Mouse (Mus musculus) liver (tissue): ENCODE results near the gene Gm26938.
A peak's percentile ranks its signal among the peaks of the same experiment; 100 is the strongest.

Experiments
- DNase-seq: peaks from one replicate; pipeline ENCODE4 v3.0.0-alpha.2; 2020; ENCODE audit warnings: mixed read lengths

Gm26938 gene

DNA sequence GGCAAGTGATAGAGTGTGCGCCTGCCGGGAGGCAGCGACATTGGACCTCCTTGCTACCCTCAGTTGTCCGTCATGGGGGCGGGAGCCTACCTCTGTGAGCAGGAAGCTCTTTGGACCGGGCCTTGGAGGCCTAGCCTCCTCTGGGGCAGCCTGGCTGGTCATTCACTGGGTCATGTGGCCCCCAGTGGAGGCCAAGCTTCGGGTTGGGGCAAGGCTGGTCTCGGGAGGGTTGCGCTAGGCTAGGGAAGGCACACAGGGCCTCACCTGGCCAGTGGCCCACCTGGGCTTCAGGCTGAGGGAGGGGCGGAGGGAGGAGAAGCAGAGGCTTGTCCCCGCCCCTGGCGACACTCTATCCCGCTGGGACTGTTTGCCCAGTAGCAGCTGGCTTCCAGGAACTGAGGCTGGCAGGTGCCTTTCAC, 12.2 kb downstream of the Gm26938 start:
- DNase-seq = no peak

DNA sequence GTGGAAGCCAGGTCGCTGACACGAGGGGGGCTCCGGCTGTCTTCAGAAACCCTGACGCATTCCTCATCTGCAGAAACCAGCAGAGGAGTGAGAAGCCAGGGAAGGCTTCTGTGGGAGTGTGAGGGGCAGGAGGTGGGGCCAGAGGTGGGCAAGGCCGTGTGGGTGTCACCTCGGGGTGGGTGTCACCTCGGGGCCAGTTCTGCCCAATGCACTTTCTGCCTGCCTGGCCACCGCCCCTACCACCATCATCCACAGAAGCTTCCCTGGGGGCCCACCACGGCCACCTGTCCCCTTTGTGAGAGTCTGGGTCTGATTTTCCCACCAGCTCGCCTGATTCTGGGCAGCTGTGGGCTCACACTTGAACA, 13.1 kb downstream of the Gm26938 start:
- DNase-seq = no peak

DNA sequence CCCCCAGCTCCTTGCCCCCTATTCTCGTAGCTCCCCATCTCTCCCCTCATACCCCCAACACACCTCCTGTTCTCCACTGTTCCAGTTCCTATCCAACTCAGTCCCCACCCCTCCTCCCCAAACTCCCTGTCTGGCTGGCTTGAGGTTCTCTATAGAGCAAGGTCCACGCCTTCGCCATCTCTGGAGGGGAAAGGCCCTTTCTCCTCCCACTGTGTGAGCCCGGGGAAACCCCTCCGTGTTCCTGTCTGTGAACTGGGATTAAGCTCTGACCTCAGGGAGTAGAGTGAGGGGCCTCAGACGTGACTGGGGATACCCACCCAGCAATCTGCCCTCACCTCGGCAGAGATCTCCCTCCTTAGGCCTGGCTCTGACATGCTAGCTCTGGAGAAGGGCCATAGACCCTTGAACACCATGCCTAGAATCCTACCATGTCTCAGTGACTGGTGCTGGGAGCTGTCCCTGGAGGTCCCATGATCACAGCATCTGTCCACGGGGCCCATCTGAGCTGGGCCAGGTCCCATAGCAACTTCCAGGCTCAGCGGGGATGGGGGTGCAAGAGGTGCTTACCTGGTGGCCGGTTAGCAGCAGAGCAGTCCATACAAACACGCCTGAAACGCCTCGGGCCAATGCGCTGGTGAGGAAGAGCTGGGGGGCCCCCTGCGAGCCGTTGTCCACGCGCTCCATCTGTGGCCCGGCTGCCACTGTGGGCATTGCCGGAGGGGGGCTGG, 13.6 kb downstream of the Gm26938 start:
- no peak for DNase-seq

DNA sequence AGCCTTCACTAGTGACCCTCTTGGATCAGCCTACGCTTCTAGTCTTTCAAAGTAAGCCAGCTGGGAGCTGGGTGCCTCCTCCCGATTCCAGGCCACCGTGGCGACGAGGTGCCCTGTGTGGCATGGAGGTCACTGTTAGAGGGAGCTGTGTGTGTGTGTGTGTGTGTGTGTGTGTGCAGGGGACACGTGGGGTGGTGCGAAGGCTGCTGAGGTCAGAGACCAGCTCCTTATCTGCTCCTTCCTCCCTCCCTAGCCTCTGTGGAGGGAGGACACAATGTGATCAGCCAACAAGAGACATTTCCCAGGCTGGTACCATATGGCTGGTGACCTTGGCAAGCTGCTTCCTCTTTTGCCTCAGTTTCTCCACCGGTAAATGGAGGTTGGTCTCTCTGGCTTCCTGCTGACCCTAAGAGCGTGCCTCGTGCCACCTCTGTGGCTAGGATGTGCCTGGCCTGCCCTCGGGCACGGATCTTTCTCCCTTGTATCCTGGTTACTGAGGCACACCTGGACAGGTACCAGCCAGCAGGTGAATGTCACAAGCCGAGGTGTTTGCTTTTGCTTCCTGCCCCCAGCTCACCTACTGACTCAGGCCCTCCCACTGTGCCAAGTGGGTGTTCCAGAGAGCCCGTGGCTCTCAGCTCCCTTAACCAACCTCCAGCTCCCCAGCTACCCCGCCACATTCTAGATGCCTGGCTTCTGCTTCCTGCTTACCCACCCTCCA, 14.4 kb downstream of the Gm26938 start:
- no peak for DNase-seq

DNA sequence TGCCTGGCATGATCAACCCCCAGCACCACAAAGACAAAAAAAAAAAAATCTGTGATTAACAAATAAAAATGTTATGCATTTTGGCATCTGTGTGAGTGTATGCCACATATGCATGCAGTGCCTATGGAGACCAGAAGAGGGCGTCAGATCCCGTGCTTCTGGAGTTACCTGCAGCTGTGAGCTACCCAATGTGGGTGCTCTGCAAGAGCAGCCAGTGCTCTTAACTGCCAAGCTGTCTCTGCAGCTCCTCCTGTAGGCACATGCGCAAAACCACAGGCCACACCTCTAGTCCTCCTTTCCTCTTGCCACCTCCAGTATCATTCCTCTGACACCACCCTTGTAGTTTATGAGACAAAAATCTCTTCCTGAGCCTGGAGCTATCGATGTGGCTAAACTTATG, 16.8 kb downstream of the Gm26938 start:
- DNase-seq = peak; percentile 61

DNA sequence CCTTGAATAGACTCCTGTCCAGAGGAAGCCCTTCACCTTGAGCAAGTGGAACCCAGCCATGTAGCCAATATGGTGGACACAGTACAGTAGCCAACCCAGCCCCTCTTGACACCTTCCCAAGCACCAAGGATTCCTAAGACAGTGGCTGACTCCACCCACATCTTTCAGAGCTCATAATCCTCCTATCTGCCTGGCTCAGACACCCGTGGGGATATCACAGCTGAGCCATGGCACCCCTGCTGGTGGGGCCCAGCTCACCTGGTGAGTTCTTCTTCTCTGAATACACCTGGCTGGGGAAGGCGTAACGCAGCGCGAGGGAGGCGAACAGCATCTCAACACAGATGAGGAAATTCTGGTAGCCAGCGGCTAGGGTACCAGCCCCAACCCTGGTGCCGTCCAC, 20.3 kb downstream of the Gm26938 start:
- DNase-seq = peak; percentile 86

DNA sequence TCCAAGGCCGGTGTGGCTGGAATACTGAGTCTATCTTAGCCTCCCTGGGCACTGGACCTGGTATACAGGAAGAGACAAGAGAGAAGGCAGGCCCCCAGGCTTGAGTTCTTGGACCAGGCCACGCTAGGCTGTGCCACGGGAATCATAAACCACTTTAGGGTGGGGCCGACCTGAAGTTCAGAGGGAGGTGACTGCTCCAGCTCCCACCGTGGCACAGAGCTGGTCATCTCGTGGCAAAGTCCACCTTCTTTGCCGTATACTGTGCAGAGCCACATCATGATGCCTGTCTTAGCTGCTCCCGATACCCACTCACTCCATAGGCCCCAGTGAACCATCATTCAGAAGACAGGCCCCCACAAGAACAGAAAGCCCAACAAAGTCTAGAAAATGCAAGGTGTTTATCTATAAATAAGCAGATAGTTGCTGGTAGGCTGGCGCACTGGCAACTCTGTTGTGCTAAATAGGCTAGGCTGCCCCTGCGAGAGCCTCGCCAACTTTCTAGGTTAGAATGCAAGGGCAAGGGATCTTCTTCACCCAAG, 21.6 kb downstream of the Gm26938 start:
- DNase-seq = peak; percentile 78

DNA sequence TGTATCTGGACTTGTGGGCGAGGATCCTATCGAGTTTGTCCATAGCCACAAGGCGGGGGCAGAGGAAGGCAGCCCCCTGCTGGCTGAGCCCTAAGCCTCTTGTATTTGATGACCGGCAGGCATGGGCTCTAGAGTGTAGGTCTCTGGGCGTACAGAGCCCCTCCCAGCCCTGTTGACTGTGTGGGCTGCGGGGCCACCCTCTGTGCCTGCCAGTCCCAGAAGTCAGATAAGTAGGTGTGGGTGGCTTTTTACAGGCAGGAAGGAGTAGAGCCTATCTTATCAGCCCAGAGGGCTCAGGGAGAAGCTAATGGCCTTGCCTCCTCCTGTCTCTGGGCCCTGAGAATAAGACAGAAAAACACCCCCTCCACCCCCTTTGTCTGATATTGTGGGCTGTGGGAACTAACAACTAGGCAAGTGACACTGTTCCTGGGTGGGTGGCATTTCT, 22.1 kb downstream of the Gm26938 start:
- DNase-seq = peak; percentile 94

DNA sequence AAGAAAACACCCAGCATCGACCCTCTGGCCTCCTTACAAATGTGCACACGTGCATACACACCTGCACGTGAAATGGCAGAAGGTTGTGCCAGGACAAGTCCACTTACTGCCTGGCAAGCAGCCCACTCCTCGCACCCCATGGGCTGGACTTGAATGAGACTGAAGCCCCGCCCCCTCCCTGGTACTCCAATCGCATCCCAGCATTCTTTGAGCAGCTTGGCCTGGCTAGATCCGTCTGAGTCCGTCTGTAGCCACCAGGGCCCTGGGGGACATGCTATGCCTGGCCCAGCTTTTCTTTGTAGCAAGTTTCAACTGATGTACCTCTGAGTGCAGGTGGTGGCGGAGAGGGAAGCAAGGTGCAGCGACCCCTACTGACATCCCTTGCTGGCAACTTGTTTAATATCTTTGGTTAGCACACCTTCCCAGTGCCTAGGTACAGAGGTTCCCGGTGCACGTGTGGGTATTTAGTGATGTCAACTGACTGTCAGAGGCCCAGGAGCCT, 22.6 kb downstream of the Gm26938 start:
- peak; percentile 91 for DNase-seq

DNA sequence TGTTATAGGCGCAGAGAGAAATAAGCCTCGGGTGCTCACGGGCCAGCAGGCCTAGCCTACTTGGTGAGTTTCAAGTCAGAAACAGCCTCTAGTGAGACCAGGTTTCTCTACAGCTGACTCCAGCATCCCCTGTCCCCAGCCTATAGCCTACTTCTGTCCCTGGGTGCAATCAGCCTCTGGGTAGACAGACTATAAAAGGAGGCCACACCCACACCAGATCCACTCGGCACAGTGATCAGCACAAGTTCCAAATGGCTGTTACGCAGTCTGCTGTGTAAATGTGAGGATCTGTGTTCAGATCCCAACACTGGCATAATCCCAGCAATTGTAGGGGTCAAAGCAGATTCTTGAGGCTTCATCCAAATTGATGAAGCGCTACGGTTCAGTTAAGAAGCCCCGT, 23.0 kb downstream of the Gm26938 start:
- DNase-seq = peak; percentile 80

DNA sequence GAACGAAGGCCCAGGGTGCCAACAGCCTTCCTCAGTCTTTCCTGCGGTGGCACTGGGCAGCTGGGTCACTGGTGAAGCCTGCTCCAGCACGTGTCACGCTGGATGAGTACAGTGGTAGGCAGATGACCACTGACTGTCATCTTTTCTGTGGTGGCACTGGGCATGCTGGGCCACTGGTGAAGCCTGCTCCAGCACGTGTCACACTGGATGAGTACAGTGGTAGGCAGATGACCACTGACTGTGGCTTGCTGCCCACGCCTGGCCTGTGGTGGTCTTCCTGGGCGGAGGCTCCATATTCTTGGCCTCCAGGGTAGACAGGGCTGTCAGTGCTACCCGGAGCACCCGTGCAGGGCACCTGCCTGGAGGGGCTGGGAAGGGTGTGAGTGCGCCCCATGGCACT, 24.3 kb downstream of the Gm26938 start:
- DNase-seq = no peak

DNA sequence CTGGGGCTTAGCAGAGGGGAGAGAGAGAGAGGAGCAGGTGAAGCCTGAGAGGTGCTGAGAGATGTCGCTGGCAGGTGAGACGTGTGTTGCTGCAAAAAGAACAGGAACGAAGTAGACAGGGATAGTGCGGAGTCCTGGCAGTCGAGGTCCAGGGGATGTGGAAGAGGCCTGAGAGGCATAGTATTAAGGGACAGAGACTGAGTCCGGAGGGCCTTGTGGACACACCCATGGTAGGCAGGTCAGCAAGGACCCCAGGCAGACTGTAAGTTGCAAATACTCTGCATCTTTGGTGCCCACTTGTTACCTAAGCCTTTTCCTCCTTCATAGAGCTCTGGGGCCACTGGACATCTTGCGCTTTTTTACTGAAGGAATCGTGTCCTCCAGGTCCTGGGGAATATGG, 25.0 kb downstream of the Gm26938 start:
- DNase-seq = no peak

DNA sequence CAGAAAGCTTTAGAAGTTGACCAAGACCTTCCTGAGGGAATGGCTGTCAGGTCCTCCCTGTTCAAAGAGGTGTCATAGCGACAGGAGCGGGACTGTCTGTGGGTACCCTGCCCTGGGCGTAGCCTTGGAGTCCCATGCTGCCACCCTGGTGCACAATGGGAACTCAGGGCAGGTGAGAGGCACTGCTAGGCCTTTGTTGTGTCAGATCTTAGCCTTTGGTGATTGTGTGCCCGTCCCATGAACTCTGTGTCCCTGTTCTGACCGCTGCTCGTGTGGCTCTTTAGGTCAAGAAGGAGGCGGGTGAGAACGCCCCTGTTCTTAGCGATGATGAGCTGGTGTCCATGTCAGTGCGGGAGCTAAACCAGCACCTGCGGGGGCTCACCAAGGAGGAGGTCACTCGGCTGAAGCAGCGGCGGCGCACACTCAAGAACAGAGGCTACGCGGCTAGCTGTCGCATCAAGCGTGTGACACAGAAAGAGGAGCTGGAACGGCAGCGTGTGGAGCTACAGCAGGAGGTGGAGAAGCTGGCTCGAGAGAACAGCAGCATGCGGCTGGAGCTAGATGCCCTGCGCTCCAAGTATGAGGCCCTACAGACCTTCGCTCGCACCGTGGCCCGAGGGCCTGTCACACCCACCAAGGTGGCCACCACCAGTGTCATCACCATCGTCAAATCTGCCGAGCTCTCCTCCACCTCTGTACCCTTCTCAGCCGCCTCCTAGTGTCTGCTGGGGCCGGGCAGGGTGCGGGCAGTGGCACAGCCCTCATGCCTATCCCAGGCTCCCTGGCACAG, 26.2 kb downstream of the Gm26938 start:
- DNase-seq = no peak

DNA sequence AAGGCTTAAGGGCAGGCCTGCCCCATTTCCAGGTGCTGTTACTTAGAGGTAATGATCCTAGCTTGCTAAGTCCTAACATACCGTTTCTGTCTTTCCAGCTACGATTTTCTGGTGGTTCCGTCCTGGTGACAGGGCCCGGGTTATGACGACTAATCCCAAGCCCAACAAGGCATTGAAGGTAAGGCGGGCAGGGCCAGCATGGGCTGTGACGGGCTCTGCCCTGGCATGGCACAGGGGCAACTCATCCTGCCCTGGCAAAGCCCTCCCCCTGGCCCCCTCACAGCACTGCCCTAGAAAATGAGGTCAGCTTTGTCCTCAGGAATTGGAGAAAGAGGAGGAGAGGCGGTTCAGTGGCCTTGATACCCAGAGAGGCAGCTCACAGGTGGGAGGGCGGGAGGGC, 27.2 kb downstream of the Gm26938 start:
- DNase-seq = peak; percentile 2

DNA sequence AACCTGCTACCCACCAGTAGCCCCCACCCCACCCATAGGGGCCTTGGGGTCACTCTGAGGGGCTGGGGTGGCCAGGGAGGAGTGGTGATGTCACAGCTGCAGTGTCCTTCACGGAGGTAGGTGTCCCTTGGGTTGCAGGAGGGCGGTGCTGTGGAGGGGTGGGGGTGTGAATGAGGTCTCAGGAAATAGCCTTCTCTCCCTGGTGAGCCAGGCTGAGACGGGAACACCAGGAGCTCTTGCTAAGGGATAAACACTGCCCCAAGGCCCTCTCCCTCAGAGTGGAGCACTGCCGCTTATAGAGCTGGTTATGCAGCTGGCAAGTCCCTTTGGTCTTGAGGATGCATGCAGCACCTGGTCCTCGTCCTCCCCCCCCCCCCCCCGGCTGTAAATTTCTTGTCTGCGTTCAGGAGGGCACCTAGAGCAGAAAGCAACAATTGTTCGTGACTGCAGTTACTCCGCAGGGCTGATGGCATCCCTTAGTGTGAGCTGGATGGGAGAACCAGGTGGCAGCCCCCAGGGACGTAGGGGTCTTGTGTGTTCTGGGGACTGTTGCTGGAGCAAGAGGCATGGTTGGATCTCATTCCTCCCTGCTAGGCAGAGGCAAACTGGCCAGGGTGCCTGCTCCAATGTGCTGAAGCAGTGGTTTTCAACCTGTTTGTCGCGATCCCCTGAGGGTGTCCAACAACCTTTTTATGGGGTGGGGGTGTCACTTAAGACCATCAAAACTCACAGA, 27.9 kb downstream of the Gm26938 start:
- peak; percentile 2 for DNase-seq

DNA sequence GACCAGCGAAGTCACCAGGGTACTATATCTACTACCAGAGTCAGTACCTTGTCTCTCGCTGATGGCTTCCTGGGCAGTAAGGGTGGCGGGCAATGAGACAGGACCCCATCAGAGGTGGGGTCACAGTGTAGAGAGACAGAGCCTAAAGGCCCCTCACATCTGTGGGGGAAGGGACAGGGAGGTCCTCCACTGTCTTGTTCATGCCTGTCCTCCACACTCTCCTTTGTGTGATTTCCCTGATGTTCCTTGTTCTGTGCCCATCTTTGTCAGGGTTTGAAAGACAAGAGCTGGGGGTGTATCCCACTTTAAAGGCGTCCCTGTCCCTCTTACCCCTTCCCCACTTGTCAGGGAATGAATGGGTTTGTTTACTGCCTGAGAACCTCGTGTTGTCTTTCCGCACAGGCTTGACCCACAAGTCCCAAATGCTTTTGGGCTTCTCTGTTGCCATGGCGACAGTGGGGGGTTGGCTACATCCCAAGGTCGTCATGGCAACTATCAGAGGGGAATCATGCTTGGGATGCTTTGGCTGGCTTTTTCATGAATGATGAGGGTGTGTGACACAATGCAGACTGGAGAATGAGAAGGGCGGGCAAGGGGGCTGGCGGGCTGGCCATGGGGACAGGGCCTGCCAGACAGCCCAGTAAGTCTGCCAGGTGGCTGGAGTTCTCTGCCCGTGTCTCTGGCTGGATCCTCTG, 28.6 kb downstream of the Gm26938 start:
- peak; percentile 39 for DNase-seq

DNA sequence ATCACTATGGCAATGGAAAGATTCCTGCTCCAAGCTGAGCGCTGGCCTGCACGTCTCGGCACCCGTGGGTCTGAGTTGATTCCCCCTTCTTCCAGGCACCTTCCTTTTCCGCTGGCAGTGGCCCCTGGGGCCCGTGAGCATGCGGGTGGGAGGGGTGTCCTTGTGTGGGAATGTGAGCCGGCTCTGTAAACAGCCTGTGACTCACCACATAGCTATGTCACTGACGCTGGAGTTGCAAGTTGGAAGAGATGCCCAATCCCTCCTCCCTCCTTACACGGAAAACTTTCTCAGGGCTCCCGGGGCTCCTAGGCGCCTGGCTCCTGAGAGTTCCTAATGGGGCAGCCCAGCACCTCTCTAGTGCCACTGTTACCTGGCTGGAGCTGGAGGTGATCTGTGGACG, 29.3 kb downstream of the Gm26938 start:
- peak; percentile 56 for DNase-seq

DNA sequence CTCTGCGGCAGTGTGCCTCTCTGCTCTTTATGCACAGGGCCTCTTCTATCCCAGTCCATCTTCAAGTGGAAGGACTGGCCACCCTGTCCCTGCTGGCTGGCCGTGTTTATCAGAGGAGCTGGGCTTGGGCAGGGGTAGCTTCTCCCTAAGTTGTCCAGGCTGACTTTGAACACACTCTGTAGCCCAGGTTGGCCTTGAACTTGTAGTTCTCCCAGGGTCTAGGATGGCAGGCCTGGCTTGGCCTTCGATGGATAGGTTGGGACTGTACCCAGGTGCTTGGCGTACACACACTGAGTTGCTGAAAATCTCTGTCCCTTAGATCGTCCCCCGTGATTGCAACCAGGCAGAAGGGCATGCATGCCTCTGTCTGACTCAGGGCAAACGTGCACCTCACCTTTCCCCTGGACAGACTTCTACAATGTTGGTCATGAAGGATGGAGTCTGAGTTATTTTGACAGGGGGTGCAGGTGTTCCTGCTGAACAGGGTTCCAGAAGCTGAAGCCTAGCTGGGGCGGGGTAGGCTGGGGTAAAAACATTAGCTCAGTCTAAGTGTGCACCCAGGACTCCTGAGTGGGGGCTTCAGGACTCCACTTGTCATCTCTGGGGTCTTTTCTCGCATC, 30.1 kb downstream of the Gm26938 start:
- no peak for DNase-seq

DNA sequence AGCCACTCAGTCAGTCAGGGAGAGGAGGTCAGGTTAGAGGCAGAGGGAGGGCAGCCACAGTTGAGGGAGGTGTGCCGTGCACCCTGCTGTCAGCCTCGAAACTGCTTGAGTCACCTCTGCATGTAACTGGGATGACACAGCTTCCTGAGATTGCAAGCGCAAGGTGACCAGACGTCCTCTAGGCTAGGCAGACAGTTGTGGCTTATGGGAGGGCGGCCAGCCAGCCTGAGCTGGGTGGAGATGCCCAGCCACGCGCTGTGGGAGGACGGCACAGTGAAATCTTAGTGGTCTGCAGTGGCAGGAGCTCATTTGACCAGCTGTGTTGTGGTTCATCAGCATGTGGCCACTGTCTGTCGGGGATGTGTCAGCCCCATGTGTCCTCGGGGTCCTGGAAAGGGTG, 31.3 kb downstream of the Gm26938 start:
- DNase-seq = peak; percentile 76

DNA sequence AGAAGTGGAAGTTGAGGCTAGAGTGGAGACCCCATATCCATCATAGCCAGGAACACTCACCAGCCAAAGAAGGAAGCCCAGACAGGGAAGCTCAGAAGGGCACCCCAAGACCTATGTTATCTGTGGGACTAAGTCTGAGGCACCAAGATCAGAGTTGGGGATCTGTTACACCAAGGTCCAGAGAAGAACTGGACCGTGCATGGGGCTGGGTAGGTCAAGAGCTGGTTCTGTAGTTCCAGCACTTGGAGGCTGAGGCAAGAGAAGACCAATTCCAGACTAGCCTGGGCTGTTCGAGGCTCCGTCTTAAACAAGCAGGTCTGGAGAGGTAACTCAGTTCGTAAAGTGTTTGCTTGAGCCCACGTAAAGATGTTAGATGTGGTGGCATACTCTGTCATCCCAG, 32.1 kb downstream of the Gm26938 start:
- DNase-seq = no peak

DNA sequence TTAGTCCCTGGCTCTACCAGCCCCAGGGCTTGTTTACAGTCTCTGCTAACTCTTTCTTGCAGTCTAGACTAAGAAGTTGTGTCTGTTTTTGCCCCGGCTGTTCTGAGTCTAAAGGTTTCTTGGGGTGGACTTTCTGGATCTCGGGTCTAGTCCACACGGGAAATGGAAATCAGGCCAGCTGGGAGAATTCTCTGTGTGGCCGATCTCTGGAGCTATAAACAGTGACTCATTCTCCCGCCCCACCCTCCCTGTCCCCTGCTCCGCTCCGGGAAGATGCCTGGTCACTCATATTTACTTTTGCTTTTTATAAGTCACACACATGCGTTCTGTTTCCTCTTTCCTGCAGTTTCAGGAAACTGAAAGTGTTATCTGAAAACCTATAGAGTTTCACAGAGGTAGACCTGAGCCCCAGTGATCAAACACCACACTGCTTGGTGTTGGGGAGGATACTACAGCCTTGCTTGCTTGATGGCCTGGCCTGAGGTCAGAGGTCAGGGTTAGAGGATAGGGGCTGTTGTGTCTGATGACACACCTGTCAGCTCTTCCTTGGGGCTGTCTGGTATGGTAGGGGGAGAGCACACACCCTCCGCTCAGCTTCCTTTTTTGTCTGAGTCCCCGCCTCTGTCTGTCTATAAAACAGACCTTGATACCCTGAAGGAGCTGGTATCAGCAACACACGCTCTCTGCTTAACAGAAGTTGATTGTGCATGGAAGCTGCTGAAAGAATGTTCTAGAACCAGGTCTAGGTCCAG, 32.7 kb downstream of the Gm26938 start:
- peak; percentile 75 for DNase-seq
